ENCODE assay signal across 8 mouse cellular contexts in the genomic region with DNA sequence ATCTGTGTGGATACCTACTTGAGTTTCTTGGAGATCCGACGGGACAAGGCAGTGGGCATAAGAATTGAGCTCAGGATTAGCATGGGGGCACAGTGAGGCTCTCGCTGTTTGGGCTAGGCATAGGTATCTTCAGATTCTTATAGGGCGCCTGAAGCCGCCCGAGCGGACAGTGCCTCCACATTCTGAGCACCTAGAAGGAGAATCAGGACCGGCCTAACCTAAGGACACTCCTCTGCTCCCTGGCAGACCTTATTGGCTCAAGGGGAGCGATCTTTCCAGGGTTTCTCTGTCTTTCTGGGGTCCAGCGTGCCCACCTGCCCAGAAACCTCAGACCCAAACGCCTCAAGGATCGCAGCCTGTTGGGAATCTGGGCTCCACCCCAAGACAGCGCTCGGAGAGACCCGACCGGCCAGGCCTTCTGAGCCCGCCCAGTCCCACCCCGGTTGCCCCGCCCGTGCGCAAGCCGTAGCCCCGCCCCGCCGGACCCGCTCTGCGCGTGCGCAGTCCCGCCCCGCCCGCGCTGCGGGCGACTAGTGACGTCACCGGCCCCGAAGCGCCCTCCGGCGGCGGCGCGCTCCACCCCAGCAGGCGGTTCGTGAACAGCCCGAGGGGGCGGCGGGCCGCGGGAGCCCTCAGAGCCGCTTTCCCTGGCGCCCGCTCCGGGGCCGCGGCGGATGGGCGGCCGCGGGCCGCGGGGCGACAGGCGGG. TPM values are rescaled to one million over a fixed set of nuclear protein-coding genes. Genes with fewer than 3 reads are reported as not detected.
DNase-seq lines count a peak whose midpoint lies in the region; ATAC-seq and TF ChIP-seq lines count a peak whose summit lies in the region.

Gene Dvl1, plus strand, starts transcription at position 532 of the 708 bp plus-strand sequence.

- 2% methylated on average over 58 of the region's 65 CpGs for WGBS in hindbrain, embryonic 12.5 days

- no peak for TF ChIP-seq CTCF in Patski (IDR thresholded peaks at IDR 0.05)

- DNase-seq in Patski (ENCODE audit: low read depth, low spot score) = no peak
- peak; percentile 98 to 99 for DNase-seq in cerebellum, postnatal 14 days
- peak; percentile 78 to 92 for DNase-seq in frontal cortex, postnatal 14 days (ENCODE audit: low spot score in 2 of 2)
- DNase-seq in layer of hippocampus, postnatal 14 days (ENCODE audit: low spot score in 2 of 2) = peak; percentile 94 to 95
- DNase-seq in lung, postnatal 10 days = peak; percentile 92
- peak; percentile 97 for DNase-seq in ovary, postnatal 14 days (ENCODE audit: low spot score)
- DNase-seq in thymus, postnatal 10 days (ENCODE audit: low spot score in 2 of 2) = peak; percentile 86 to 98

- H3K9me3 ChIP-seq in hindbrain, embryonic 12.5 days (replicated peaks) = no peaks in the 10 kb centered on the region

- peaks cover 5% of the 10 kb centered on the region; the same call in 1 of the 2 replicates for H3K36me3 ChIP-seq in hindbrain, embryonic 12.5 days

- CTCF ChIA-PET in Patski (lab: Charles Lee) = interaction anchor here (1.0 to 1.3 kb wide), 2 partner anchors 13 to 15 kb away, joined by 3 to 6 read pairs; no protein-coding TSS in a partner anchor

- peak; percentile 78 for ATAC-seq in Patski
- ATAC-seq in hindbrain, embryonic 12.5 days (ENCODE audit: low FRiP score) = peak; percentile 90

- peaks cover 31% of the 10 kb centered on the region for H3K4me1 ChIP-seq in hindbrain, embryonic 12.5 days

- no peaks in the 10 kb centered on the region for H3K27me3 ChIP-seq in Patski
- 0 out of 2 replicates have a peak, but pooled peaks cover under 1% of the 10 kb centered on the region for H3K27me3 ChIP-seq in hindbrain, embryonic 12.5 days

- POLR2A ChIA-PET in Patski (lab: Charles Lee) = interaction anchor here (0.9 kb wide), 1 partner anchor 15 kb away, joined by 3 read pairs; no protein-coding TSS in a partner anchor

- peak within 1 kb of the TSS; percentile 79 for H3K27ac ChIP-seq in hindbrain, embryonic 12.5 days

- peak within 1 kb of the TSS; percentile 86 for H3K4me3 ChIP-seq in hindbrain, embryonic 12.5 days

- H3K9ac ChIP-seq in hindbrain, embryonic 12.5 days = peak within 1 kb of the TSS; percentile 94

- in situ Hi-C loops in Patski (cut with MboI; ENCODE audit: low pct_unique_long_range_greater_than_20kb) = no loop called here

- H3K4me2 ChIP-seq in hindbrain, embryonic 12.5 days (replicated peaks) = peak within 1 kb of the TSS; percentile 88

RNA-seq across cellular contexts. Expression of gene Dvl1, which starts in this region (rescaled TPM):
- polyA plus RNA-seq in Patski (2021) = 83.6 TPM
- polyA plus RNA-seq in hindbrain, embryonic 12.5 days (2016; fragmentation: Nextera tagmentation; extraction: Ambion mirVana) = 18.6 and 20.0 TPM in 2 replicates
- 10 to 100 TPM; 72.9 to 75.8 TPM for total RNA-seq in layer of hippocampus, postnatal 14 days (2021)
